Mouse (Mus musculus): ENCODE data around the gene Naa30. TPM values are rescaled to one million over a fixed set of nuclear protein-coding genes. Genes with fewer than 3 reads are reported as not detected.
"Not testable (repeated sequence)": the region's sequence is repeated elsewhere in the genome, so short reads cannot be mapped to it uniquely, and the experiment has no call there.

Naa30 gene
- polyA plus RNA-seq, 1 experiment: 21.7 TPM

GRCm38 (mm10) chr14:49171286-49171685 lies 740 bp upstream of the Naa30 start:
- no peak for TF ChIP-seq POLR2A (IDR thresholded peaks at IDR 0.05; ENCODE audit: extremely low read depth, insufficient read depth, low read length)
- no peak for TF ChIP-seq CTCF (IDR thresholded peaks at IDR 0.05; ENCODE audit: extremely low read depth, insufficient read depth, low read length)
- no peak overlapping the region for H3K27ac ChIP-seq (ENCODE audit: insufficient read depth, low read length)
- peak overlapping the region; percentile 56 for H3K4me3 ChIP-seq (ENCODE audit: insufficient read depth, low read length)
- H3K4me1 ChIP-seq (ENCODE audit: control insufficient read depth, insufficient read depth, low read length): peaks cover 7% of the 10 kb centered on the region; the same call in 1 of the 2 replicates

- Histone ChIP-seq H3K4me1 (ENCODE audit: control insufficient read depth, insufficient read depth, low read length) (peaks cover 9% of the 10 kb centered on the region; the same call in 1 of the 2 replicates), H3K4me3 (ENCODE audit: insufficient read depth, low read length) (peak overlapping the region; percentile 56), H3K27ac (ENCODE audit: insufficient read depth, low read length) (peak overlapping the region; percentile 95)
- TF ChIP-seq CTCF (IDR thresholded peaks at IDR 0.05; ENCODE audit: extremely low read depth, insufficient read depth, low read length): no peak
- TF ChIP-seq POLR2A (IDR thresholded peaks at IDR 0.05; ENCODE audit: extremely low read depth, insufficient read depth, low read length): no peak
Observed at GRCm38 (mm10) chr14:49172582-49172988, 559 bp downstream of the Naa30 start.

DNA sequence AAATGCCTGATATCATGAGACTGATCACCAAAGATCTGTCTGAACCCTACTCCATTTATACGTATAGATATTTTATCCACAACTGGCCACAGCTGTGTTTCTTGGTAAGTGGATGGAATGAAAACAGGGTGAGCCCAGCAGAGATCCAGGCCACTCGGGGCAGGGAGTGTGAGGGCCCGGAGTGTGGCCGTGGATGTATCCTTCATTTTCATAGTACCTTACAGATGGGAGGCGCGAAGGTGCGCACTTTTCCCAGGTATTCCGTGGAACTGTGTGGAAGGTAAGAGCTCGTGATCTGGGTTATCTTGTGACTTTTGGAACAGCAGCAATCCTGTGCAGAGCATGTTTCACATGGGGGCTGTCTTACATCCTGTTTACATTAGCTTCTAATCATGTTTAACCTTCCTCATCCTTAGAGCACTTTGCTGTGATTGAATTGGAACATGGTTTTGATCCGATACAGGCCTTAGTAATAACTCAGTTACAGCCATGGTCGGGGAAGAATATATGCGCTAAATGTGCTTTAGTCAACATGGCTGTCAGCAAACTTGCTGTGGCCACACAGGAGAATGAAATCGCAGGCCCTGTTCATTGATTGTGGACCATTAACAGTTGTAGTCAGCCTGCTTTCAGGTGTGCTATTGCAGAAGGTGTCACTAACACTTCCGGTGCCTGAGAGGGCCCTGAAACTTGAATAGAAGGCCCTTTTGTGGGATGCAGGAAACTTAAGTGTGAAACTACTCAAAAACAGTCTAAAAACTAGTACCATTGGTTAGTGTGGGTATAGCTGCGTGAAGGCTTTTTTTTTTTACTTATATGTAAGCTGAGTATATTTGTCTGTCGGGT lies 1.5 kb downstream of the Naa30 start:
- Histone ChIP-seq H3K27ac (ENCODE audit: insufficient read depth, low read length) (no peak overlapping the region), H3K4me1 (ENCODE audit: control insufficient read depth, insufficient read depth, low read length) (peaks cover 9% of the 10 kb centered on the region; the same call in 1 of the 2 replicates), H3K4me3 (ENCODE audit: insufficient read depth, low read length) (peak overlapping the region; percentile 56)
- TF ChIP-seq POLR2A (IDR thresholded peaks at IDR 0.05; ENCODE audit: extremely low read depth, insufficient read depth, low read length): no peak
- no peak for TF ChIP-seq CTCF (IDR thresholded peaks at IDR 0.05; ENCODE audit: extremely low read depth, insufficient read depth, low read length)

DNA sequence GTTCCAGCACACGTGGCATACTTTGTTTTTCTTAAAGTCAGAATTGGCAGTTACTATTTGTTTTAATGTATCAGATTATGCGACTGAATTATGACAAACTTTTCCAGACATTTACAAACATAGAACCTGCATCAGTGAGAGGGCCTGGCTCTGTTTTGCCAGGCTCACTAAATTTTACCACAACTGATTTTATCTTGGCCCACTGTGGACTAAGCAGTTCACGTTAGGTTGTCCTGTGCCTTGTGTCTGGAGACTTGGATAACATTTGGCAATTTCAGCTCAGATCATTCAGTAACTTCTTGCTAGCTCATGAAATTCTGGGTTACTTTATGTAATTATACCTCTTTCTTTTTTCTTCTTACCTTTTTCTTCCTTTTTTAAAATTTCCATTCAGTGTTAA lies 7.7 kb downstream of the Naa30 start:
- no peak for TF ChIP-seq POLR2A (IDR thresholded peaks at IDR 0.05; ENCODE audit: extremely low read depth, insufficient read depth, low read length)
- peaks cover 4% of the 10 kb centered on the region; the same call in 1 of the 2 replicates for H3K4me1 ChIP-seq (ENCODE audit: control insufficient read depth, insufficient read depth, low read length)
- no peak overlapping the region for H3K27ac ChIP-seq (ENCODE audit: insufficient read depth, low read length)
- H3K4me3 ChIP-seq (ENCODE audit: insufficient read depth, low read length): no peak overlapping the region

GRCm38 (mm10) chr14:49186270-49186669 lies 14.2 kb downstream of the Naa30 start:
- TF ChIP-seq POLR2A (IDR thresholded peaks at IDR 0.05; ENCODE audit: extremely low read depth, insufficient read depth, low read length): no peak
- no peak for TF ChIP-seq CTCF (IDR thresholded peaks at IDR 0.05; ENCODE audit: extremely low read depth, insufficient read depth, low read length)
- no peaks in the 10 kb centered on the region for H3K4me1 ChIP-seq (ENCODE audit: control insufficient read depth, insufficient read depth, low read length)
- H3K27ac ChIP-seq (ENCODE audit: insufficient read depth, low read length): no peak overlapping the region
- no peak overlapping the region for H3K4me3 ChIP-seq (ENCODE audit: insufficient read depth, low read length)

DNA sequence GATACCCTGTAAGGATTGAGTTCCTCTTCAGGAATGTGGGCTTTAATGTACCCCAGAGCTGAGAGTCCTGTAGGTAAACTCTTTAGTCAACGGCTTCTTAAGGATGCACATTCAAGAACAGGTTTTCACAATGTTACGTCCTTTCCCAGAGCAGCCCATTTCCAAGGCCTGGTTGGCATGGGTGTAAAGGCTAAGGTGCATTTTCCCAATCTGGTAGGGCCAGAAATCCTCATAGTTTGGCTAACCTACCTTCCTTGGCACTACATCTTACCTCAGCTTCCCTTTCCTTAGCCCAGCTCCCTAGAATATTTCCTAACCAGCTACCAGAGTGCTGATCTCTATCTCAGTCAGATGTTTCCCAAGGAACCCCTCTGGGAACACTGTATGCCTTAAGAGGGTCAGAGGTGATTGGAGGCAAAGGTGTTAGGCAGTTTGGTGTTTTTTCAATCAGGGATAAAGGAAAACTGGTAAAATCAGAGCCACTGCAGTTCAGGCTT lies 25.1 kb downstream of the Naa30 start:
- no peak for TF ChIP-seq CTCF (IDR thresholded peaks at IDR 0.05; ENCODE audit: extremely low read depth, insufficient read depth, low read length)
- H3K4me1 ChIP-seq (ENCODE audit: control insufficient read depth, insufficient read depth, low read length): no peaks in the 10 kb centered on the region

DNA sequence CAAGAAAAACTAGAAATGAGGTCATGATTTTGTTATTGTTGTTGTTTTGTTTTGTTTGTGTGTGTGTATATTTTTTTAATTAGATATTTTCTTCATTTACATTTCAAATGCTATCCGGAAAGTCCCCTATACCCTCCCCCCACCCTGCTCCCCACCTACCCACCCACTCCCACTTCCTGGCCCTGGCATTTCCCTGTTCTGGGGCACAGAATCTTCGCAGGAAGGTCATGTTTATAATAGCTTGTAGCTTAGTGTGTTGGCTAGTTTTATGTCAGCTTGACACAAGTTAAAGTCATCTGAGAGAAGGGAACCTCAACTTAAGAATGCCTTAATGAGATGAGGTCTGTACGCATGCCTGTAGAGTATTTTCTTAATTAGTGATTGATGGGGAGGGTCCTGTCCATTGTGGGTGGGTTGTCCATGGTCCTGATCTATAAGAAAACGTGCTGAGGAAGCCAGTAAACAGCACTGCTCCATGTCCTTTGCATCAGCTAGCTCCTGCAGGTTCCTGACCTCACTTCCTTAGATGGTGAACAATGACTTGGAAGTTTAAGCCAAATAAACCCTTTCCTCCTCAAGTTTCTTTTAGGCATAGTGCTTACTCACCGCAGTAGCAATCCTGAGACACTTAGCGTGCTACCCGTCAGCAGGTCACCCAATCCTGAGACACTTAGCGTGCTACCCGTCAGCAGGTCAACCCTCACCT lies 29.2 kb downstream of the Naa30 start:
- no peak overlapping the region for H3K4me3 ChIP-seq (ENCODE audit: insufficient read depth, low read length)
- no peak for TF ChIP-seq POLR2A (IDR thresholded peaks at IDR 0.05; ENCODE audit: extremely low read depth, insufficient read depth, low read length)
- no peak for TF ChIP-seq CTCF (IDR thresholded peaks at IDR 0.05; ENCODE audit: extremely low read depth, insufficient read depth, low read length)
- no peak overlapping the region for H3K27ac ChIP-seq (ENCODE audit: insufficient read depth, low read length)
- no peaks in the 10 kb centered on the region for H3K4me1 ChIP-seq (ENCODE audit: control insufficient read depth, insufficient read depth, low read length)

More for the DNA sequence above, 25.1 kb downstream of the Naa30 start:
- no peak overlapping the region for H3K27ac ChIP-seq (ENCODE audit: insufficient read depth, low read length)
- H3K4me3 ChIP-seq (ENCODE audit: insufficient read depth, low read length): no peak overlapping the region

DNA sequence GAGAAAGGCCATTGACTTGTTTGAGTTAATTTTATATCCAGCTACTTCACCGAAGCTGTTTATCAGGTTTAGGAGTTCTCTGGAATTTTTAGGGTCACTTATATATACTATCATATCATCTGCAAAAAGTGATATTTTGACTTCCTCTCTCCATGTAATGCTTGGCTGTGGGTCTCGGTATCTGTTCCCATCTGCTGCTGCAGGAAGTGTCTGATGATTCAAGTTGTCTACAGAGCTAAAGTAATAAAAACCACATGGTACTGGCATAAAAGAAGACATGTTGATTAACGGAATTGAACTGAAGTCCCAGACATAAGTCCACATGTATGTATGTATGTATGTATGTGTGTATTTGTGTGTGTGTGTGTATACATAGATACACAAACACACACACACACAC lies 38.2 kb downstream of the Naa30 start:
- H3K4me1 ChIP-seq (ENCODE audit: control insufficient read depth, insufficient read depth, low read length); H3K27ac ChIP-seq (ENCODE audit: insufficient read depth, low read length): not testable (repeated sequence)

DNA sequence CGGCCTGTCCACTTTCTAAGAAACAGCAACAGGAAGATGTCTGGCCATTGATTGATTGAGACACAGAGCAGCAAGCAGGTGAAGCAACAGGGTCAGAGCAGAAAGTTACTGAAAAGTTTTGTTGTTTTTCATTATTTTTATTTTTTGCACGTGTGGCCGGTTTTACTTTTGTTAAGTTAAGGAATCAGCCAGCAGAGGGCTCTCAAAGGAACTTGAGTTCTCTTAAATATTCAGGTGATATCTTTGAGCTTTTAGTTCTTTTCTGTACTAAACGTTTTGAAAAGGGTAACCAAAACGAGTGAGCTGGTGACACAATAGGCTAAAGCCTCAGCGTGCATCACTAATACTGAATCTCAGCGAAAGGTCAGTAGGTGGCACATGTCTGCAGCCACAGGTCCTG lies 46.7 kb downstream of the Naa30 start:
- TF ChIP-seq CTCF (IDR thresholded peaks at IDR 0.05; ENCODE audit: extremely low read depth, insufficient read depth, low read length): no peak
- no peak for TF ChIP-seq POLR2A (IDR thresholded peaks at IDR 0.05; ENCODE audit: extremely low read depth, insufficient read depth, low read length)
- Histone ChIP-seq H3K4me3 (ENCODE audit: insufficient read depth, low read length) (no peak overlapping the region), H3K4me1 (ENCODE audit: control insufficient read depth, insufficient read depth, low read length) (no peaks in the 10 kb centered on the region), H3K27ac (ENCODE audit: insufficient read depth, low read length) (no peak overlapping the region)

More for the DNA sequence above, 38.2 kb downstream of the Naa30 start:
- not testable (repeated sequence) for H3K4me3 ChIP-seq (ENCODE audit: insufficient read depth, low read length)

GRCm38 (mm10) chr14:49219466-49220022 lies 47.5 kb downstream of the Naa30 start:
- H3K4me3 ChIP-seq (ENCODE audit: insufficient read depth, low read length); H3K27ac ChIP-seq (ENCODE audit: insufficient read depth, low read length); H3K4me1 ChIP-seq (ENCODE audit: control insufficient read depth, insufficient read depth, low read length): not testable (repeated sequence)

All from cortical plate, adult 2 months (tissue).